Mouse (Mus musculus): Measurements from ENCODE around the gene Mypn.
A peak's percentile ranks its signal among the peaks of the same experiment; 100 is the strongest.

The Mypn gene

GRCm38 (mm10) chr10:63203728-63204127 is at the start of gene Mypn:
Gene Mypn, minus strand, starts transcription at chr10:63203952.
- DNase-seq (ENCODE audit: low spot score): no peak

GRCm38 (mm10) chr10:63248421-63248820 is 44.7 kb upstream of the Mypn start:
- no peak for DNase-seq (ENCODE audit: low spot score)

DNA sequence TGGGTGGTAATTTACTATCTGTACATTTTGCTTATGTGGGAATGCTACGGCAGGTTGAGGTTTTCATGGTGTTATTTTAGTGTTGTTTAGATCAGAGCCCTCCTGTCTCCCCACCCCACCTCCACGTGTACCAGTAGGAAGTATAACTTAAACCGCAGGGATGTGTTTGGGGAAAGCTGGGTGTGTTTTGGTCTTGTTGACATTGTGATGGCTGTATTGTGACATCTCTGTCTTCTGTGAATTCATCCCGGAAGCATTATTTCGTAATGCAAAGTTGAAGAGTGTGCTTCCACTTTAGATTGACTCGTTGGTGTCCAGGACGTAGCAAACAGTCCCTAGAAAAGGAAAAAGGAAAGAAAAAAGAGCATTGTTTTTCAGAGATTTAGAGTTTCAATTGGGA is 43.7 kb upstream of the Mypn start:
- no peak for DNase-seq (ENCODE audit: low spot score)

- DNase-seq (ENCODE audit: low spot score): no peak
Measured at GRCm38 (mm10) chr10:63245846-63246245, 42.1 kb upstream of the Mypn start.

- peak; percentile 37 for DNase-seq (ENCODE audit: low spot score)
Measured at GRCm38 (mm10) chr10:63244746-63245145, 41.0 kb upstream of the Mypn start.

DNA sequence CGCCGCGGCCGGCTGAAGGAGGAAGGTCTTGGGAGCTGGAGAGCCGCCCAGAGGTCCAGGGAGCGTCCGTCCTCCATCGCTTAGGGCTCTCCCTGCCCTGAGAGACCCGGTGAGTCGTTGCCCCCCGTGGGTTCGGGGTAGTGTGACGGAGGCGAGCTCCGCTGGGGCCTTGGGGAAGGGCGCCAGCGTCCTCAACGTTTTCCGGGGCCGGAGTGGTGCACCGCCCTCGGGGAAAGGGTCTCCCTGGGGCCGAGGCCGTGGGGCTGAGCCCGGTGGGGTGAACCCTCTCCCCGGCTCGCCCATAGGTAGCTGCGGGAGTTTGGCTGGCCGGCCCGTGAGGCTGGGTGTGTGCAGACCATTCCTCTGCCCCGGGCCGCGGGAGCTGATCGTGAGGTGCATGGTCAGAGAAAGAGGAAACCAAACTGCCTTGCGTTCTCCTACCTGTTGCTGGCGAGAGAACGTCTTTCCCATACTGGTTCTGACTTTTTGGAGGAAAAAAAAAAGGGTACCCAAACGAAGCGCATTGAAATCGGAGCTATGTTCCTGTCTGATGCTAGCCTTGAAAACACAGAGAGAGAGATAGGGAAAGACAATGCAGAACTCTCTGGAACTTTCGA is 40.4 kb upstream of the Mypn start:
- DNase-seq (ENCODE audit: low spot score): no peak

GRCm38 (mm10) chr10:63243493-63244054 is 39.8 kb upstream of the Mypn start, which contains the start of gene Herc4:
Gene Herc4, plus strand, starts transcription at chr10:63243810.
- peak; percentile 94 for DNase-seq (ENCODE audit: low spot score)

GRCm38 (mm10) chr10:63242798-63243435 is 39.2 kb upstream of the Mypn start:
- DNase-seq (ENCODE audit: low spot score): no peak

GRCm38 (mm10) chr10:63240868-63241271 is 37.1 kb upstream of the Mypn start:
- no peak for DNase-seq (ENCODE audit: low spot score)

DNA sequence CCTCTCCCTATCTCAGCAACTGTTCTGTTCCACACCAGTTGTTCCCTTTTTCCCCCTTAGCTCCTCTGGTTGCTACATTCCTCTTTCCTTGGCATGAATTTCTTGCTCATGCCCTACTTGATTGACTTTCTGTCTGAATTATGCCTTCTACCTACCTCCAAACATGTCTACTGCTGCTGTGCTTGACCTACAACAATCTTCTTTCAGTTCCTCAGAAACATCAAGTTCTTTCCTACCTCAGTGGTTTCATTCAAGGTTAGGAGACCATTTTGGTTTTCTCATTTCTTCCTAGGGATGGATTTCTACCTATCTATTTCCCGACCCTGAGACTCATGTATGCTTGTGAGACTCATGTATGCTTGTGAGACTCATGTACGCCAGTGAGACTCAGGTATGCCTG is 36.1 kb upstream of the Mypn start:
- DNase-seq (ENCODE audit: low spot score): no peak

DNA sequence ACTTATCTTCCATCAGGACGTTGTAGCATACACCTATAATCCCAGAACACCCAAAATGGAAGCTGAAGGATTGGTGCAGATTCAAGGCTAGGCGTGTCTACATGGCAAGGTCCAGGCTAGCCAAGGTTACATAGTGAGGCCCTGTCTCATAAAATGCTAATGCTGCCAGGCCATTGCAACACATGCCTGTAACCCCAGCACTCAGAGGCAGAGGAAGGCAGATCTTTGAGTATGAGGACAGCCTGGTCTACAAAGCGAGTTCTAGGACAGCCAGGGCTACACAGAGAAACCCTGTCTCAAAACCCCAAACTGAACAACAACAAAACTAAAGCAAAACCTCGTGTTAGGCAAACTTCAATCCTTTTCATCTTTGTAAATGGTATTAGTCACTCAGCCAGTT is 34.3 kb upstream of the Mypn start:
- no peak for DNase-seq (ENCODE audit: low spot score)

DNA sequence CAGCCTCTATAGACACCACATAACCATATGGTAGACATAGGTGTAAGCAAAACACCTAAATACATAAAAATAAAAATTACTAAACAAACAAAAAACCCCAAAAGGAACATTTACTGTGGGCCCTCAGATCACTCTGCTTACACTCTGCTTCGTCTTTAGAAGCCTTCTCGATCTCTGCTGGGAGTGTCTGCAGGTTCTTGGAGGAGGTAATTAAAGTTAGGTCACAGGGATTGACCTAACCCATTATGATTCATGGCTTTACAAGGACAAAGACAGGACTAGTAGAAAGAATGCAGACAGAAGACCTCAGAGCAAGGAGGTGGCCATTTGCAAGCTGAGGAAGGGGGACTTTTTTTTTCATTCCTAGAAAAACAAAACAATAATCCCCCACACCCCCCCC is 33.5 kb upstream of the Mypn start:
- no peak for DNase-seq (ENCODE audit: low spot score)

GRCm38 (mm10) chr10:63236663-63237062 is 32.9 kb upstream of the Mypn start:
- no peak for DNase-seq (ENCODE audit: low spot score)

- DNase-seq (ENCODE audit: low spot score): no peak
Measured at GRCm38 (mm10) chr10:63235889-63236288, 32.1 kb upstream of the Mypn start.

GRCm38 (mm10) chr10:63234133-63234532 is 30.4 kb upstream of the Mypn start:
- DNase-seq (ENCODE audit: low spot score): no peak

- DNase-seq (ENCODE audit: low spot score): peak; percentile 64
Measured at GRCm38 (mm10) chr10:63231630-63232029, 27.9 kb upstream of the Mypn start.

DNA sequence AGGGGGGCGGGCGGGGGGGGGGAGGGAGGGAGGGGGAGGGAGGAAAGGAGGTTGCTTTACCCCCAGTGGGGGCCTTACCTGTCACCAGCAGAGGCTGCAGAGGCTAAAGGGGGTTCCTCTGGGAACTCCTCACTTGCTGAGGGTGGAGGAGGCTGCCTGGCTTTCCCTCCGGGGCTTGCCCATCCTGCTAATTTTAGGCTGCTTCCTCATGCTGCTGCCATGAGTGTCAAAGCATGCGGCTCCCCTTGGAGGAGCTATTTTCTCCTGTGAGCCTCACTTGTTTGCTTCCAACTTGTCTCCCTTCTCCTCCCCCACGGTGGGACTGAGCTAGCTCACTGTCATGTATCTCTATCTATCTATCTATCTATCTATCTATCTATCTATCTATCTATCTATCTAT is 27.1 kb upstream of the Mypn start:
- no peak for DNase-seq (ENCODE audit: low spot score)

GRCm38 (mm10) chr10:63230266-63230665 is 26.5 kb upstream of the Mypn start:
- DNase-seq (ENCODE audit: low spot score): no peak

- no peak for DNase-seq (ENCODE audit: low spot score)
Measured at GRCm38 (mm10) chr10:63224341-63224740, 20.6 kb upstream of the Mypn start.

GRCm38 (mm10) chr10:63221081-63221783 is 17.5 kb upstream of the Mypn start:
- DNase-seq (ENCODE audit: low spot score): no peak

- no peak for DNase-seq (ENCODE audit: low spot score)
Measured at GRCm38 (mm10) chr10:63208871-63209270, 5.1 kb upstream of the Mypn start.

DNA sequence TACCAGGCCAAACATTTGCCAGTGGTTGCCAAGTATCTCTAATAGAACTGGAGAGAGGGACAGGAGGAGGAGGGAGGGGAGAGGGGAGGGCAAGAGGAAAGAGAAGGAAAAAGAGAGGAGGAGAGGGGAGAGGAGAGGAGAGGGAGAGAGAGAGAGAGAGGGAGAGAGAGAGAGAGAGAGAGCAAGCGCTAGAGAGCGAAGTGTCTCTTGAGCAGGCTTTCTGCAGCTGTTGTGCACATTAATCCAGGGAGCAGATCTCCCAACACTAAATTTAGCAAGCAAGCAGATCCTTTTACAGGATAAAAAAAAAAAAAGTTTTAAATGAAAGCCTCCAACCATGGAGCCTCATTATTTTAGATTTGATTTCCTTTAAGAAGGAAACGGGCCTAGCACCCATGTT is 750 bp downstream of the Mypn start:
- no peak for DNase-seq (ENCODE audit: low spot score)

GRCm38 (mm10) chr10:63201534-63201933 is 2.2 kb downstream of the Mypn start:
- no peak for DNase-seq (ENCODE audit: low spot score)

All from T-cell, adult 2 months (primary cell).